Mouse (Mus musculus): ENCODE results near the gene Meiob. TPM values are rescaled to one million over a fixed set of nuclear protein-coding genes. Genes with fewer than 3 reads are reported as not detected.
A peak's percentile ranks its signal among the peaks of the same experiment; 100 is the strongest.

The Meiob gene
- not detected in 2 replicates for polyA plus RNA-seq (2011; ENCODE audit: insufficient read depth, insufficient read length, low read depth, missing spikeins)

DNA sequence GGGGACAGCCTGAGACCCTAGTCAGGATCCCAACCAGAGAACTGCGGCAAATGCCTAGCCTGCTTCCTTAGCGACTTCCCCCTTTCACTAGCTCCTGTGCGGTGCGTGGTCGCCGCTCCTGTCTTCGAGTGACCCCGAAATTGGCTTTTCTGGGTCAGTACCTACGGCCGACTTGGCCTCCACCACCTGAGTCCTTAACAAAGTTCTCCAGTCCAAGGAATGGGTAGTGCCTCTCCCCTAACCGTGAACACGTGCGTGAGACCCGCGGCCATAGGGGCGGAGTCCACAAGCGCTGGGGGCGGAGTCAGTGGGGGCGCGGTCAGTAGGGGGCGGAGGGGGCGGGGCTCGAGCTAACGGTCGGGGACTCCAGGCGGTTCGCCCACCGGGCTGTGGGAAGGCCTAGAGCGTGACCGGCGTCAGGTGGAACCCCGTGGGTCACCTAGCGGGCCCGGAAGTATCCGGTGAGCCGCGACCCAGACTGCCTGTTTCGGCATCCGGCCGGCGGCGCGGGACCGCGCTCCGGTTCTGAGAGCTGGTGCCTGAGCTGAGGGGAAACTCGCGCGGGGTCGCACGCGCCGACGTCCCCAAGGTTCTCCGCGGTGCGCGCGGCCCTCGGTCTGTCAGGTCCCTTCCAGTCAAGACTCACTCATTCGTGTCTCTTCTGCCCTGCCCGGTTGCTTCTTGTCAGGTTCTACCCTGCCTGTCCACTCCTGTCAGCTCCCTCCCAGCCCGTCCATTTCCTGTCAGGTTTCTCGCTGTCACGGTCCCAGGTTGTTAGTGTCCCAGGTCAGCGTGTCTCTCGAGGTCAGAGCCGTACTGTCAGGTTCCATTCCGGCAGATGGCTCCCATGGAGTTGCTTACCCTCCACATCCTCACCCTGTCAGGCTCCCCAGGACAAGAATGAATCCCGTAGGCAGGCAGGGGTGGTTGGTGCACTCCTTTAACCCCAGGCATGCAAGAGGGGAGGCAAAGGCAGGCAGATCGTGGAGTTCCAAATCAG, at the start of gene Meiob:
Gene Meiob, plus strand, starts transcription at position 338 of the 1,000 bp plus-strand sequence.
- Histone ChIP-seq H3K4me3 (ENCODE audit: low read depth, low read length) (peak within 1 kb of the TSS; percentile 70), H3K27me3 (ENCODE audit: control insufficient read depth, insufficient read depth, low read length, poor library complexity, severe bottlenecking) (no peaks in the 10 kb centered on the region; the same call in 1 of the 2 replicates), H3K9ac (ENCODE audit: low read depth, poor library complexity, severe bottlenecking) (peak within 1 kb of the TSS; percentile 59), H3K27ac (ENCODE audit: insufficient read depth, low read length) (no peak within 1 kb of the TSS), H3K36me3 (ENCODE audit: control insufficient read depth, insufficient read depth, low read length, poor library complexity, severe bottlenecking) (no peaks in the 10 kb centered on the region), H3K9me3 (replicated peaks; ENCODE audit: control insufficient read depth, insufficient read depth, low read length, poor library complexity, severe bottlenecking) (no peaks in the 10 kb centered on the region), H3K4me1 (ENCODE audit: control insufficient read depth, insufficient read depth, low read length) (no peaks in the 10 kb centered on the region)
- TF ChIP-seq CTCF (IDR thresholded peaks at IDR 0.05; ENCODE audit: low read depth, low read length) (no peak), EP300 (IDR thresholded peaks at IDR 0.05; ENCODE audit: insufficient read depth, low read depth, low read length) (0 out of 2 replicates have a peak, but pooled peaks have one; percentile 3), POLR2A (IDR thresholded peaks at IDR 0.05; ENCODE audit: insufficient read depth, low read length) (no peak)

DNA sequence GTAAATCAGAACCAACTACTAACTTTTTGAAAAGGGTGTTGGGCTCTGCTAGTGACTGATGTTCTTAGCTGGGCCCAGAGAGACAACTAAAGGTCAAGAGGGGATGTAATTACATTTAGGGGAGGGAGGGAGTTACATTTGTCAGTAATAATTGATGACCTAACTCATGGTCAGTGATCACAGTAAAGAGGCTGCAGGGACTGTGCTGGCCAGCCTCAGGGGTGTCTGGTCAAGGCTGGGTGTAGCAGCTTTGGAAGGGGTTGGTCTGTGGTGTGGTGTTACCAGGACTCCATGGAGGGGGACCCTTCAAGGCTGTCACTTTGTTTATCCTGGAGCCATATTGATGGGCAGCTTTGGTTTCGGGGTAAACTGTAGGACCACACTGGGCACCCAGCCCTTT, 46.7 kb upstream of the Meiob start:
- no peaks in the 10 kb centered on the region for H3K27me3 ChIP-seq (ENCODE audit: control insufficient read depth, insufficient read depth, low read length, poor library complexity, severe bottlenecking)
- TF ChIP-seq CTCF (IDR thresholded peaks at IDR 0.05; ENCODE audit: low read depth, low read length) (no peak), EP300 (IDR thresholded peaks at IDR 0.05; ENCODE audit: insufficient read depth, low read depth, low read length) (no peak), POLR2A (IDR thresholded peaks at IDR 0.05; ENCODE audit: insufficient read depth, low read length) (no peak)

GRCm38 (mm10) chr17:24761121-24761520, 43.0 kb upstream of the Meiob start:
- no peaks in the 10 kb centered on the region for H3K27me3 ChIP-seq (ENCODE audit: control insufficient read depth, insufficient read depth, low read length, poor library complexity, severe bottlenecking)
- H3K27ac ChIP-seq (ENCODE audit: insufficient read depth, low read length): no peak overlapping the region
- H3K4me3 ChIP-seq (ENCODE audit: low read depth, low read length): no peak overlapping the region
- TF ChIP-seq EP300 (IDR thresholded peaks at IDR 0.05; ENCODE audit: insufficient read depth, low read depth, low read length) (no peak), POLR2A (IDR thresholded peaks at IDR 0.05; ENCODE audit: insufficient read depth, low read length) (no peak), CTCF (IDR thresholded peaks at IDR 0.05; ENCODE audit: low read depth, low read length) (no peak)
- H3K36me3 ChIP-seq (ENCODE audit: control insufficient read depth, insufficient read depth, low read length, poor library complexity, severe bottlenecking): no peaks in the 10 kb centered on the region
- no peaks in the 10 kb centered on the region for H3K4me1 ChIP-seq (ENCODE audit: control insufficient read depth, insufficient read depth, low read length)
- H3K9ac ChIP-seq (ENCODE audit: low read depth, poor library complexity, severe bottlenecking): no peak overlapping the region
- no peaks in the 10 kb centered on the region for H3K9me3 ChIP-seq (replicated peaks; ENCODE audit: control insufficient read depth, insufficient read depth, low read length, poor library complexity, severe bottlenecking)

More for the DNA sequence above, 46.7 kb upstream of the Meiob start:
- no peaks in the 10 kb centered on the region for H3K36me3 ChIP-seq (ENCODE audit: control insufficient read depth, insufficient read depth, low read length, poor library complexity, severe bottlenecking)
- no peaks in the 10 kb centered on the region for H3K9me3 ChIP-seq (replicated peaks; ENCODE audit: control insufficient read depth, insufficient read depth, low read length, poor library complexity, severe bottlenecking)
- H3K9ac ChIP-seq (ENCODE audit: low read depth, poor library complexity, severe bottlenecking): no peak overlapping the region
- no peak overlapping the region for H3K27ac ChIP-seq (ENCODE audit: insufficient read depth, low read length)
- H3K4me1 ChIP-seq (ENCODE audit: control insufficient read depth, insufficient read depth, low read length): no peaks in the 10 kb centered on the region
- no peak overlapping the region for H3K4me3 ChIP-seq (ENCODE audit: low read depth, low read length)

DNA sequence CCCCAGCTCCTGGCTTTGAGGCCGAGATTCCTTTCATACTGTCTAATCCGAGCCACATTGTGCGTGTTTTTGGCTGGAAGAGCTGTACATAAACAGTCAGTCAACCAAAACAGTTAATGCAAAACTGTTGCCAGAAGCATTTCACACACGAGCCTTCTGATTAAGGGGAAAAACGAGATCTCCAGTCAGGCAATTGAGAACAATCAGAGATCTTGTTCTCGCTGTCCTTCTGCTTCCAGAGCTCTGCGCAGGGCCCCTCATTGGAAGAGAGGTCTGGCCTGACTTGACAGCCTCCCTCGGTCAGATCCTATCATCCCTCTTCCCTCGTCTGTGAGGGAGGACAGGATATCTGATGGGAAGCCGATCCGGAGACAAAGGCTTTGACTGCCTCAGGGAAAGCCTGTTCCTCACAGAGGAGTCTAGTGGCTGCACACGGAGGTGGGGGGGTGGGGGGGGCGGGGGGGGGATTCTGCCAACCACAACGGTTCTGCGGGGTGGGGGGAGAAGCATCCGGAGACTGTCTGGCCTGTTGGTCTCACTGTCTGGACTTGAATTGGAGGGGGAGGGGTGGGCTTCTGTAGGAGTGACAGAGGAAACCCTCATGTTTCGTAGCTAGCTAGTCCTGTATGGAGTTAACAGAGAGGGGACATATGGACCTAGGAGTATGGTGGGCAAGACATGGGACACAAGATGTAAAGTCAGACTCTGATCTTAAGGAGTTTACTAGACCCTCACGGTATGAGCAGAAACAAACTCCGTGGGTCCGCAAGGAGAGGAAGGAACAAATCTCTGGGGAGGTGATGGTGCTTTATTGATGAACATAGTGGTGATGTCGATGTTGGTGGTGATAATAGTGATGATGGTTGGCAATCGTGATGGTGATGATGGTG, 38.8 kb upstream of the Meiob start:
- H3K27me3 ChIP-seq (ENCODE audit: control insufficient read depth, insufficient read depth, low read length, poor library complexity, severe bottlenecking): no peaks in the 10 kb centered on the region
- H3K27ac ChIP-seq (ENCODE audit: insufficient read depth, low read length): no peak overlapping the region
- H3K36me3 ChIP-seq (ENCODE audit: control insufficient read depth, insufficient read depth, low read length, poor library complexity, severe bottlenecking): no peaks in the 10 kb centered on the region
- H3K9ac ChIP-seq (ENCODE audit: low read depth, poor library complexity, severe bottlenecking): no peak overlapping the region
- H3K9me3 ChIP-seq (replicated peaks; ENCODE audit: control insufficient read depth, insufficient read depth, low read length, poor library complexity, severe bottlenecking): no peaks in the 10 kb centered on the region
- TF ChIP-seq CTCF (IDR thresholded peaks at IDR 0.05; ENCODE audit: low read depth, low read length): no peak
- no peak for TF ChIP-seq EP300 (IDR thresholded peaks at IDR 0.05; ENCODE audit: insufficient read depth, low read depth, low read length)
- TF ChIP-seq POLR2A (IDR thresholded peaks at IDR 0.05; ENCODE audit: insufficient read depth, low read length): no peak
- no peaks in the 10 kb centered on the region for H3K4me1 ChIP-seq (ENCODE audit: control insufficient read depth, insufficient read depth, low read length)
- H3K4me3 ChIP-seq (ENCODE audit: low read depth, low read length): no peak overlapping the region

- H3K27ac ChIP-seq (ENCODE audit: insufficient read depth, low read length): no peak overlapping the region
- TF ChIP-seq POLR2A (IDR thresholded peaks at IDR 0.05; ENCODE audit: insufficient read depth, low read length) (no peak), CTCF (IDR thresholded peaks at IDR 0.05; ENCODE audit: low read depth, low read length) (no peak), EP300 (IDR thresholded peaks at IDR 0.05; ENCODE audit: insufficient read depth, low read depth, low read length) (no peak)
- H3K27me3 ChIP-seq (ENCODE audit: control insufficient read depth, insufficient read depth, low read length, poor library complexity, severe bottlenecking): no peaks in the 10 kb centered on the region
- no peaks in the 10 kb centered on the region for H3K36me3 ChIP-seq (ENCODE audit: control insufficient read depth, insufficient read depth, low read length, poor library complexity, severe bottlenecking)
- no peaks in the 10 kb centered on the region for H3K9me3 ChIP-seq (replicated peaks; ENCODE audit: control insufficient read depth, insufficient read depth, low read length, poor library complexity, severe bottlenecking)
- H3K9ac ChIP-seq (ENCODE audit: low read depth, poor library complexity, severe bottlenecking): no peak overlapping the region
- H3K4me1 ChIP-seq (ENCODE audit: control insufficient read depth, insufficient read depth, low read length): no peaks in the 10 kb centered on the region
- no peak overlapping the region for H3K4me3 ChIP-seq (ENCODE audit: low read depth, low read length)
Measured at GRCm38 (mm10) chr17:24766266-24766875, 37.7 kb upstream of the Meiob start.

Data from ES-Bruce4 (cell line).